Mouse (Mus musculus) heart, embryonic 13.5 days (tissue): ENCODE results near the gene Eps15. TPM values are rescaled to one million over a fixed set of nuclear protein-coding genes. Genes with fewer than 3 reads are reported as not detected.
"Not testable (repeated sequence)": the region's sequence is repeated elsewhere in the genome, so short reads cannot be mapped to it uniquely, and the experiment has no call there.

Experiments
- ATAC-seq: fragments of 200-750 bp; cut with Nextera tagmentation; 2 replicates; pipeline ENCODE4 v1.8.0; 2017; ENCODE audit warnings: moderate TSS enrichment; ENCODE audit not compliant: insufficient number of reproducible peaks, low FRiP score, low TSS enrichment; ENCODE audit errors: extremely low read depth
- H3K27ac ChIP-seq: fragments of 300-500 bp; sonication (generic); replicated peaks from 2 replicates; pipeline ENCODE4 v1.5.1; 2015; ENCODE audit warnings: moderate library complexity, mild to moderate bottlenecking, inconsistent platforms
- H3K27me3 ChIP-seq: fragments of 300-500 bp; sonication (generic); replicated peaks from 2 replicates; pipeline ENCODE4 v1.6.1; 2015; ENCODE audit warnings: mild to moderate bottlenecking, inconsistent platforms
- H3K36me3 ChIP-seq: fragments of 300-500 bp; sonication (generic); 2 replicates; pipeline ENCODE4 v1.6.1; 2015; ENCODE audit warnings: mild to moderate bottlenecking, inconsistent platforms
- H3K4me1 ChIP-seq: fragments of 300-500 bp; sonication (generic); 2 replicates; pipeline ENCODE4 v1.6.1; 2015; ENCODE audit warnings: inconsistent platforms
- H3K4me2 ChIP-seq: fragments of 300-500 bp; sonication (generic); 2 replicates; pipeline ENCODE4 v1.6.1; 2015; ENCODE audit warnings: inconsistent platforms, mild to moderate bottlenecking, moderate library complexity
- H3K4me3 ChIP-seq: fragments of 300-500 bp; sonication (generic); 2 replicates; pipeline ENCODE4 v1.5.1; 2015; ENCODE audit warnings: moderate library complexity, mild to moderate bottlenecking, inconsistent platforms
- H3K9ac ChIP-seq: fragments of 300-500 bp; sonication (generic); 2 replicates; pipeline ENCODE4 v1.6.1; 2015; ENCODE audit warnings: inconsistent platforms, mild to moderate bottlenecking, moderate library complexity
- H3K9me3 ChIP-seq: fragments of 300-500 bp; sonication (generic); 2 replicates; pipeline ENCODE4 v1.6.1; 2016; ENCODE audit warnings: inconsistent platforms
- WGBS: fragments of 180-500 bp; shearing (Covaris S2); methylation state at CpG from one replicate; pipeline ENCODE4 v1.1.7; 2015; ENCODE audit warnings: mixed read lengths; 5-methylcytosine and 5-hydroxymethylcytosine counted together
- polyA plus RNA-seq: library from polyadenylated mRNA; unstranded; fragments of >200 nt; fragmentation: Nextera tagmentation; extraction: Ambion mirVana; gene quantifications from 2 replicates; pipeline ENCODE4 v1.2.1, GENCODE M21; 2015

The Eps15 gene
- polyA plus RNA-seq, 1 experiment from 2014 or later = 25.4 TPM

GRCm38 (mm10) chr4:109342783-109343485 lies 62.9 kb downstream of the Eps15 start:
- peaks cover 9% of the 10 kb centered on the region for H3K4me1 ChIP-seq
- peaks cover 10% of the 10 kb centered on the region for H3K36me3 ChIP-seq
- ATAC-seq = no peak
- WGBS = 63% methylated on average over 4 of the region's 4 CpGs
- H3K27me3 ChIP-seq = no peaks in the 10 kb centered on the region
- no peak overlapping the region for H3K27ac ChIP-seq
- H3K9me3 ChIP-seq = no peaks in the 10 kb centered on the region
- no peak overlapping the region for H3K4me3 ChIP-seq
- no peak overlapping the region for H3K9ac ChIP-seq
- H3K4me2 ChIP-seq = no peak overlapping the region

GRCm38 (mm10) chr4:109343909-109344308 lies 63.8 kb downstream of the Eps15 start:
- Histone ChIP-seq H3K27ac (no peak overlapping the region), H3K4me3 (no peak overlapping the region), H3K36me3 (peaks cover 3% of the 10 kb centered on the region), H3K27me3 (no peaks in the 10 kb centered on the region), H3K4me2 (no peak overlapping the region), H3K4me1 (peaks cover 9% of the 10 kb centered on the region), H3K9me3 (no peaks in the 10 kb centered on the region), H3K9ac (no peak overlapping the region)
- ATAC-seq = no peak
- WGBS = 81% methylated on average over 5 of the region's 5 CpGs

GRCm38 (mm10) chr4:109378107-109378506 lies 98.0 kb downstream of the Eps15 start:
- H3K36me3 ChIP-seq = peaks cover 81% of the 10 kb centered on the region
- H3K4me2 ChIP-seq = no peak overlapping the region
- no peaks in the 10 kb centered on the region for H3K9me3 ChIP-seq
- no peaks in the 10 kb centered on the region for H3K4me1 ChIP-seq
- H3K9ac ChIP-seq = no peak overlapping the region
- no peak overlapping the region for H3K27ac ChIP-seq
- WGBS = 80% methylated on average over 1 of the region's 1 CpGs
- ATAC-seq = no peak
- no peak overlapping the region for H3K4me3 ChIP-seq
- no peaks in the 10 kb centered on the region for H3K27me3 ChIP-seq

GRCm38 (mm10) chr4:109382457-109382856 lies 102.4 kb downstream of the Eps15 start:
- H3K27ac ChIP-seq = no peak overlapping the region
- peaks cover 58% of the 10 kb centered on the region for H3K36me3 ChIP-seq
- no peak overlapping the region for H3K9ac ChIP-seq
- 78% methylated on average over 2 of the region's 2 CpGs for WGBS
- H3K4me2 ChIP-seq = no peak overlapping the region
- H3K4me1 ChIP-seq = no peaks in the 10 kb centered on the region
- H3K27me3 ChIP-seq = no peaks in the 10 kb centered on the region
- no peak overlapping the region for H3K4me3 ChIP-seq
- ATAC-seq = no peak
- no peaks in the 10 kb centered on the region for H3K9me3 ChIP-seq

GRCm38 (mm10) chr4:109385599-109385998 lies 105.5 kb downstream of the Eps15 start:
- H3K4me3 ChIP-seq = no peak overlapping the region
- WGBS = 84% methylated on average over 4 of the region's 4 CpGs

GRCm38 (mm10) chr4:109393229-109393779 lies 113.2 kb downstream of the Eps15 start:
- 65% methylated on average over 6 of the region's 6 CpGs for WGBS
- Histone ChIP-seq H3K27ac (no peak overlapping the region), H3K4me2 (peak overlapping the region; percentile 66; the same call in 1 of the 2 replicates), H3K9ac (no peak overlapping the region), H3K4me1 (peaks cover 15% of the 10 kb centered on the region), H3K27me3 (no peaks in the 10 kb centered on the region), H3K36me3 (peaks cover 15% of the 10 kb centered on the region), H3K4me3 (no peak overlapping the region), H3K9me3 (no peaks in the 10 kb centered on the region)
- ATAC-seq = no peak

More at GRCm38 (mm10) chr4:109385599-109385998, 105.5 kb downstream of the Eps15 start:
- H3K27me3 ChIP-seq = no peaks in the 10 kb centered on the region
- no peak overlapping the region for H3K4me2 ChIP-seq
- no peak for ATAC-seq
- H3K27ac ChIP-seq = no peak overlapping the region
- H3K9me3 ChIP-seq = no peaks in the 10 kb centered on the region
- H3K9ac ChIP-seq = no peak overlapping the region
- H3K4me1 ChIP-seq = no peaks in the 10 kb centered on the region
- peaks cover 43% of the 10 kb centered on the region for H3K36me3 ChIP-seq

- no peak overlapping the region for H3K27ac ChIP-seq
- H3K9me3 ChIP-seq = no peaks in the 10 kb centered on the region
- 8% methylated on average over 13 of the region's 13 CpGs for WGBS
- peak overlapping the region; percentile 66 for H3K4me2 ChIP-seq
- H3K4me1 ChIP-seq = peaks cover 15% of the 10 kb centered on the region
- peak overlapping the region; percentile 53 for H3K9ac ChIP-seq
- H3K27me3 ChIP-seq = no peaks in the 10 kb centered on the region
- no peak for ATAC-seq
- H3K36me3 ChIP-seq = peaks cover 9% of the 10 kb centered on the region
- peak overlapping the region; percentile 33 for H3K4me3 ChIP-seq
Measured at GRCm38 (mm10) chr4:109393902-109394301, 113.8 kb downstream of the Eps15 start.

GRCm38 (mm10) chr4:109394314-109395074 lies 114.4 kb downstream of the Eps15 start:
- peak overlapping the region; percentile 33 for H3K4me3 ChIP-seq
- whole genome bisulfite sequencing = 21% methylated on average over 13 of the region's 13 CpGs
- H3K27me3 ChIP-seq = no peaks in the 10 kb centered on the region
- H3K4me2 ChIP-seq = peak overlapping the region; percentile 66
- H3K9me3 ChIP-seq = no peaks in the 10 kb centered on the region
- H3K4me1 ChIP-seq = peaks cover 15% of the 10 kb centered on the region
- H3K9ac ChIP-seq = peak overlapping the region; percentile 53
- peaks cover 3% of the 10 kb centered on the region; the same call in 1 of the 2 replicates for H3K36me3 ChIP-seq
- ATAC-seq = no peak
- H3K27ac ChIP-seq = no peak overlapping the region

- ATAC-seq = no peak
- Histone ChIP-seq H3K4me3 (no peak overlapping the region), H3K36me3 (peaks cover 15% of the 10 kb centered on the region), H3K4me2 (no peak overlapping the region), H3K4me1 (peaks cover 10% of the 10 kb centered on the region), H3K27me3 (no peaks in the 10 kb centered on the region), H3K27ac (no peak overlapping the region), H3K9me3 (no peaks in the 10 kb centered on the region), H3K9ac (no peak overlapping the region)
- WGBS = 82% methylated on average over 10 of the region's 10 CpGs
Measured at GRCm38 (mm10) chr4:109400366-109400980, 120.4 kb downstream of the Eps15 start.

- no peak for ATAC-seq
- H3K36me3 ChIP-seq = peaks cover 15% of the 10 kb centered on the region
- H3K27ac ChIP-seq = no peak overlapping the region
- H3K4me3 ChIP-seq = no peak overlapping the region
- H3K27me3 ChIP-seq = no peaks in the 10 kb centered on the region
- no peak overlapping the region for H3K9ac ChIP-seq
- peaks cover 18% of the 10 kb centered on the region for H3K4me1 ChIP-seq
- no peak overlapping the region for H3K4me2 ChIP-seq
- no peaks in the 10 kb centered on the region for H3K9me3 ChIP-seq
- WGBS = 55% methylated on average over 5 of the region's 5 CpGs
Measured at GRCm38 (mm10) chr4:109401176-109401689, 121.2 kb downstream of the Eps15 start.

GRCm38 (mm10) chr4:109404908-109405307 lies 124.8 kb downstream of the Eps15 start:
- Histone ChIP-seq H3K4me3 (peak overlapping the region; percentile 67; the same call in 1 of the 2 replicates), H3K36me3 (peaks cover 15% of the 10 kb centered on the region), H3K4me1 (peaks cover 37% of the 10 kb centered on the region), H3K4me2 (peak overlapping the region; percentile 88)
- 86% methylated on average over 3 of the region's 3 CpGs for WGBS
- H3K9ac ChIP-seq, H3K9me3 ChIP-seq, H3K27ac ChIP-seq, ATAC-seq, H3K27me3 ChIP-seq: not testable (repeated sequence)
